Mouse (Mus musculus) heart, postnatal 0 days (tissue): Measurements from ENCODE around the gene 5330417C22Rik.

Experiments
- CTCF ChIP-seq: IDR thresholded peaks from 2 replicates; pipeline ENCODE4 v1.5.1; 2016; ENCODE audit warnings: antibody characterized with exemption, control low read depth, low read depth
- EP300 ChIP-seq: IDR thresholded peaks from 2 replicates; pipeline ENCODE4 v1.6.1; 2016; ENCODE audit warnings: antibody characterized with exemption, low read depth

DNA sequence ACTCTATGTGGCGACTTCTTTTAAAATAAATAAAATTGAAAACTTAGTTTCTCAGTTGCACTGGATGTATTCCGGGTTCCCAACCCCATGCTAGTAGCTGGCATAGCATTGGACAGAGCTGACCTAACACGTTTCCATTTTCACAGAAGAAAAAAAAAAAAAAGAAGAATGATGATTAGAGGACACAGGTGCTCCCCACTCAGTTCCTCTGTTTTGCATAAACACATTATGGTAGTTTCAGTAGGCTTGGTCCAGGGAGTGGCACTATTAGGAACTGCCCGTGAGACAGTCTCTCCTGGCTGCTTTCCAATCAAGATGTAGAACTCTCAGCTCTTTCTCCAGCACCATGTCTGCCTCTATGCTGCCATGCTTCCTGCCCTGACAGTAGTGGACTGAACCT is 48.2 kb upstream of the 5330417C22Rik start:
- TF ChIP-seq CTCF (no peak), EP300 (no peak)
